Mouse (Mus musculus) adrenal gland, adult 18-20 months (tissue): ENCODE results near the gene Fxyd1. TPM values are rescaled to one million over a fixed set of nuclear protein-coding genes. Genes with fewer than 3 reads are reported as not detected.

Experiments
- DNase-seq, 2 experiments: peaks; one replicate each; pipeline ENCODE4 v3.0.0; 2021 to 2022; ENCODE audit warnings: low spot score in 2 of 2
- microRNA-seq, 2 experiments: library from miRNA; unstranded; fragments of <30 nt; microRNA quantifications; one replicate each; pipeline ENCODE4 v1.2.0; 2021; ENCODE audit warnings: borderline number of aligned reads in 2 of 2
- total RNA-seq, 2 experiments: library from RNA; stranded (reverse); gene quantifications; 1 replicate in 1 of 2; 2 replicates in 1 of 2; pipeline ENCODE4 v1.2.3; 2021

The Fxyd1 gene
- total RNA-seq, 2 experiments from 2014 or later, result 193 to 280 TPM

- DNase-seq, result no peak
These were observed 26.3 kb downstream of the Fxyd1 start for GRCm38 (mm10) chr7:31030717-31031116.

- no peak for DNase-seq
These were observed 28.4 kb downstream of the Fxyd1 start for GRCm38 (mm10) chr7:31028609-31029008.

- DNase-seq, result no peak
These were observed 39.7 kb downstream of the Fxyd1 start for GRCm38 (mm10) chr7:31017104-31017901.

GRCm38 (mm10) chr7:31012971-31013370 lies 44.0 kb downstream of the Fxyd1 start:
- DNase-seq, result no peak

GRCm38 (mm10) chr7:31008889-31009288 lies 48.1 kb downstream of the Fxyd1 start:
- DNase-seq, result no peak

- DNase-seq, result no peak
These were observed 48.8 kb downstream of the Fxyd1 start for GRCm38 (mm10) chr7:31008175-31008574.

GRCm38 (mm10) chr7:31007775-31008174 lies 49.2 kb downstream of the Fxyd1 start:
- no peak for DNase-seq

- no peak for DNase-seq
These were observed 54.3 kb downstream of the Fxyd1 start for GRCm38 (mm10) chr7:31002650-31003049.

Small RNA genes lying within 50 kb of the gene (microRNA-seq; reads per million reads assigned to microRNA genes)
- 0 reads per million in 2 experiments for gene Mir7050

Other genes with a start within 250 kb of the Fxyd1 start
- gene Ffar2, start 233.4 kb downstream of the Fxyd1 start, total RNA-seq, result 10 to 100 TPM in 1 of 2 experiments, 1 to 10 TPM in 1; 1.6 to 10.5 TPM
- gene Ffar3, start 201.0 kb downstream of the Fxyd1 start, total RNA-seq, result under 1 TPM; 0.23 to 0.26 TPM
- not detected for gene Ffar1, start 195.6 kb downstream of the Fxyd1 start, total RNA-seq
- under 1 TPM; 0.70 TPM for gene Cd22, start 176.9 kb downstream of the Fxyd1 start, total RNA-seq
- gene Mag, start 142.3 kb downstream of the Fxyd1 start, total RNA-seq, result under 1 TPM; 0.38 to 0.40 TPM
- 1 to 10 TPM in 1 of 2 experiments, not detected in 1; 3.4 TPM for gene Hamp2, start 132.5 kb downstream of the Fxyd1 start, total RNA-seq
- gene Hamp, start 113.2 kb downstream of the Fxyd1 start, total RNA-seq, result 1 to 10 TPM in 1 of 2 experiments, not detected in 1; 4.3 TPM
- 100 to 1,000 TPM; 104 to 122 TPM for gene Usf2, start 100.4 kb downstream of the Fxyd1 start, total RNA-seq
- gene Lsr, start 83.7 kb downstream of the Fxyd1 start, total RNA-seq, result 10 to 100 TPM in 1 of 2 experiments, 1 to 10 TPM in 1; 6.8 to 19.1 TPM
- gene Fam187b, start 83.4 kb downstream of the Fxyd1 start, total RNA-seq, result under 1 TPM; 0.61 to 0.66 TPM
- 10 to 100 TPM; 45.1 to 82.7 TPM for gene Fxyd5, start 14.7 kb downstream of the Fxyd1 start, total RNA-seq
- gene Fxyd7, start 5.7 kb downstream of the Fxyd1 start, total RNA-seq, result 1 to 10 TPM; 1.9 to 2.3 TPM
- gene Lgi4, start 2.1 kb upstream of the Fxyd1 start, total RNA-seq, result 1 to 10 TPM; 3.0 to 8.1 TPM
- gene Fxyd3, start 19.5 kb upstream of the Fxyd1 start, total RNA-seq, result 1 to 10 TPM; 1.4 to 4.4 TPM
- 1 to 10 TPM; 1.2 to 1.4 TPM for gene Hpn, start 58.1 kb upstream of the Fxyd1 start, total RNA-seq
- gene Scn1b, start 69.8 kb upstream of the Fxyd1 start, total RNA-seq, result 10 to 100 TPM; 13.5 to 24.9 TPM
- gene Gramd1a, start 98.7 kb upstream of the Fxyd1 start, total RNA-seq, result 10 to 100 TPM; 41.9 to 51.7 TPM
- gene Scgb2b2, start 233.3 kb upstream of the Fxyd1 start, total RNA-seq, result not detected
- not detected for gene Scgb1b2, start 234.6 kb upstream of the Fxyd1 start, total RNA-seq